14 mouse cellular contexts compared by ENCODE assay signal in the genomic region with DNA sequence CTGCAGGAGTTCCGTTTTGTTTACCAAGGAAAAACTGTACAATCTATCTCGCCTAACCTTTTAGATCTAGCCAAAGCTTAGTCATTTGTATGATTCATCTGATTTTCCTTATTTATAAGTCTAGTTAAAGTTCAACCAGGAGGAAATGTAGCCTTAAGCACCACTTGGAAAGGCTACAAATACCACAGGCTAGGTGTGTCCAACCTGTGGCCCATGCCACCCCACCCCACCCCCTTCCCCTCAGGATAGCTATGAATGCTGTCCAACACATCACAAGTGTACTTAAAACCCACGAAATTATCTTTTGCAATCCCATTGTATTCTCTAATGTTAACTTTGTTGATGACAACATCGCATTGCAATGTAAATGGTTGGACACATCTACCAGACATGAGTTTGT.
"Had no signal": no experiment of that assay in that cellular context is flagged by ENCODE, and none has a peak within 500 bp of the region (broad histone marks: within the 10 kb centered on the region; RNA-seq: fewer than 3 reads in every experiment).

No protein-coding gene starts in this region.

- DNase-seq: kidney, adult 18-20 months; kidney, postnatal 10 days; kidney, postnatal 4 days; liver; lung, adult 2 months; lung, postnatal 10 days; right cerebral cortex, adult 18-20 months; right cerebral cortex, postnatal 25 days; thymus, adult 2 months; thymus, postnatal 25 days had no signal

- H3K4me2 ChIP-seq: limb, embryonic 12.5 days; midbrain, embryonic 13.5 days; neural tube, embryonic 15.5 days had no signal

- H3K36me3 ChIP-seq: limb, embryonic 12.5 days; midbrain, embryonic 13.5 days; neural tube, embryonic 15.5 days had no signal

- ATAC-seq: midbrain, embryonic 13.5 days had no signal

- H3K27me3 ChIP-seq: limb, embryonic 12.5 days; midbrain, embryonic 13.5 days; neural tube, embryonic 15.5 days had no signal

- H3K4me3 ChIP-seq: left cerebral cortex, adult 2 months; limb, embryonic 12.5 days; midbrain, embryonic 13.5 days; neural tube, embryonic 15.5 days had no signal
